9 mouse cellular contexts compared by ENCODE assay signal in the genomic region with DNA sequence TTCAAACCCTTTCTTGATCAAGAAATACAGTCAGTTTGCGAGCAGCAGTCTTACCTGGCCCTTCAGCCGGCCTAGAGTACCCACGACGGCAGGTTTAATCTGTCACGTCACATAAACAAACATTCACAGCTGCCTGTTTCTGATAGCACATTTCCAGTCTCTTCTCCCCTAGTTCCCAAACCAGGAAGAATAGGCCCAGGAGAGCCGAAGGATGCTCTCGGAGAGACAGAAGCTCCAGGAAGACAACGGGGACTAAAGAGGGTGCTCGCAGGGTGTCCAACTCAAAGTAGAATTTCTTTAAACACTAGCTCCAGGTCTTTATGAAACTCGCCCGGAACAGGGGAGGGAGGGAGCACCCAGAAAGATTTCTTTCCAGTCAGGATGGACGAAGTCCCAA. TPM values are rescaled to one million over a fixed set of nuclear protein-coding genes. Genes with fewer than 3 reads are reported as not detected.
DNase-seq lines count a peak whose midpoint lies in the region; ATAC-seq and TF ChIP-seq lines count a peak whose summit lies in the region.
"Had no signal": no experiment of that assay in that cellular context is flagged by ENCODE, and none has a peak within 500 bp of the region (broad histone marks: within the 10 kb centered on the region; RNA-seq: fewer than 3 reads in every experiment).

No protein-coding gene starts in this region.

- TF ChIP-seq CTCF in lung, adult 2 months (IDR thresholded peaks at IDR 0.05; ENCODE audit: insufficient read depth, low read length) = no peak
- no peak for TF ChIP-seq CTCF in embryonic fibroblast, embryonic 13.5 days (IDR thresholded peaks at IDR 0.05; ENCODE audit: borderline replicate concordance, insufficient read depth, low read length)

- ATAC-seq in limb, embryonic 12.5 days (ENCODE audit: insufficient number of reproducible peaks, insufficient read depth, low FRiP score, low TSS enrichment, low read depth) = no peak
- ATAC-seq in neural tube, embryonic 14.5 days (ENCODE audit: low read depth) = no peak
- ATAC-seq: inflammation-experienced regulatory T-cells, adult 6 months had no signal

- TF ChIP-seq POLR2A in lung, adult 2 months (IDR thresholded peaks at IDR 0.05; ENCODE audit: borderline replicate concordance, extremely low read depth, low read depth, low read length) = no peak
- TF ChIP-seq POLR2A in embryonic fibroblast, embryonic 13.5 days (IDR thresholded peaks at IDR 0.05; ENCODE audit: low read depth, low read length) = no peak

- H3K36me3 ChIP-seq in limb, embryonic 12.5 days = no peaks in the 10 kb centered on the region
- no peaks in the 10 kb centered on the region for H3K36me3 ChIP-seq in neural tube, embryonic 14.5 days (ENCODE audit: control insufficient read depth, insufficient read depth, low read length)

- peaks cover 15% of the 10 kb centered on the region; the same call in 1 of the 2 replicates for H3K4me1 ChIP-seq in lung, adult 2 months (ENCODE audit: control insufficient read depth, insufficient read depth, low read length)
- 0 out of 2 replicates have a peak, but pooled peaks cover 4% of the 10 kb centered on the region for H3K4me1 ChIP-seq in embryonic fibroblast, embryonic 13.5 days (ENCODE audit: control insufficient read depth, insufficient read depth, low read length)
- H3K4me1 ChIP-seq in limb, embryonic 12.5 days (replicated peaks) = peaks cover 27% of the 10 kb centered on the region
- H3K4me1 ChIP-seq in neural tube, embryonic 14.5 days (ENCODE audit: control insufficient read depth, insufficient read depth, low read length) = peaks cover 5% of the 10 kb centered on the region; the same call in 1 of the 2 replicates

- H3K27ac ChIP-seq in embryonic fibroblast, embryonic 13.5 days (ENCODE audit: insufficient read depth, low read length) = no peak overlapping the region
- no peak overlapping the region for H3K27ac ChIP-seq in limb, embryonic 12.5 days
- no peak overlapping the region for H3K27ac ChIP-seq in neural tube, embryonic 14.5 days (ENCODE audit: low read depth, low read length)

- H3K4me2 ChIP-seq in limb, embryonic 12.5 days = peak overlapping the region; percentile 98
- peak overlapping the region; percentile 97 for H3K4me2 ChIP-seq in neural tube, embryonic 14.5 days (ENCODE audit: low read depth, low read length)

- H3K27me3 ChIP-seq in limb, embryonic 12.5 days = peaks cover 78% of the 10 kb centered on the region
- no peaks in the 10 kb centered on the region; the same call in 1 of the 2 replicates for H3K27me3 ChIP-seq in neural tube, embryonic 14.5 days (ENCODE audit: control insufficient read depth, insufficient read depth, low read length)

- no peak for DNase-seq in lung, adult 2 months
- DNase-seq in lung, postnatal 4 days = no peak
- no peak for DNase-seq in gastrocnemius, adult 8-10 months (ENCODE audit: low spot score in 2 of 2)
- no peak for DNase-seq in adipocyte (ENCODE audit: low spot score)
- DNase-seq in embryo, embryonic 9.5 days (ENCODE audit: extremely low spot score) = no peak

- H3K9me3 ChIP-seq in limb, embryonic 12.5 days = no peaks in the 10 kb centered on the region
- no peaks in the 10 kb centered on the region for H3K9me3 ChIP-seq in neural tube, embryonic 14.5 days (ENCODE audit: control insufficient read depth, low read length)

- 25% methylated on average over 12 of the region's 12 CpGs for WGBS in lung, adult 2 months
- 1% methylated on average over 12 of the region's 12 CpGs for WGBS in limb, embryonic 12.5 days
- 4% methylated on average over 12 of the region's 12 CpGs for WGBS in neural tube, embryonic 14.5 days

- peak overlapping the region; percentile 66 for H3K9ac ChIP-seq in limb, embryonic 12.5 days (replicated peaks)
- peak overlapping the region; percentile 66 for H3K9ac ChIP-seq in neural tube, embryonic 14.5 days (replicated peaks; ENCODE audit: low read depth, low read length)

- peak overlapping the region; percentile 52 for H3K4me3 ChIP-seq in lung, adult 2 months (replicated peaks; ENCODE audit: extremely low read depth, low read depth, low read length)
- peak overlapping the region; percentile 69 for H3K4me3 ChIP-seq in embryonic fibroblast, embryonic 13.5 days (ENCODE audit: insufficient read depth, low read length)
- H3K4me3 ChIP-seq in limb, embryonic 12.5 days (replicated peaks) = peak overlapping the region; percentile 65
- H3K4me3 ChIP-seq in neural tube, embryonic 14.5 days (ENCODE audit: low read depth, low read length) = peak overlapping the region; percentile 69

RNA-seq across cellular contexts. Expression of a gene that starts 1.3 kb away (rescaled TPM):
- polyA plus RNA-seq in lung, adult 2 months (2012; rRNA removed) = 10.3 and 13.3 TPM in 2 replicates
- polyA plus RNA-seq in embryonic fibroblast, embryonic 13.5 days (2011; ENCODE audit: insufficient read length, low read depth, missing spikeins) = 9.7 and 13.2 TPM in 2 replicates
- polyA plus RNA-seq in limb, embryonic 12.5 days (2016; fragmentation: Nextera tagmentation; extraction: Ambion mirVana) = 5.5 and 9.4 TPM in 2 replicates
- 4.9 and 7.2 TPM in 2 replicates for polyA plus RNA-seq in neural tube, embryonic 14.5 days (2014; fragmentation: Nextera tagmentation; extraction: Ambion mirVana)
- under 1 TPM in 3 of 4 experiments, not detected in 1; 0.09 to 0.15 (median 0.13) TPM for total RNA-seq in gastrocnemius, adult 8-10 months (2022)
